Mouse (Mus musculus) C2C12 (cell line): ENCODE data around the gene Pum3.

ENCODE experiments used
- CEBPB ChIP-seq: IDR thresholded peaks from one replicate; pipeline ENCODE4 v1.6.1; 2011; ENCODE audit warnings: low read depth, mild to moderate bottlenecking, control low read depth, moderate library complexity
- CTCF ChIP-seq: IDR thresholded peaks from one replicate; pipeline ENCODE4 v1.5.1; 2011; ENCODE audit not compliant: control insufficient read depth, insufficient read depth, insufficient read length
- MAX ChIP-seq: IDR thresholded peaks from one replicate; pipeline ENCODE4 v1.6.1; 2011; ENCODE audit warnings: mild to moderate bottlenecking, control low read depth
- MYOD1 ChIP-seq: IDR thresholded peaks from one replicate; pipeline ENCODE4 v1.6.1; 2011; ENCODE audit warnings: low read depth; ENCODE audit not compliant: control insufficient read depth, insufficient read length
- MYOG ChIP-seq: IDR thresholded peaks from one replicate; pipeline ENCODE4 v1.6.1; 2011; ENCODE audit not compliant: control insufficient read depth, insufficient read length; ENCODE audit errors: extremely low read depth
- USF1 ChIP-seq: IDR thresholded peaks from one replicate; pipeline ENCODE4 v1.6.1; 2011; ENCODE audit warnings: low read depth, mild to moderate bottlenecking, control low read depth, moderate library complexity

DNA sequence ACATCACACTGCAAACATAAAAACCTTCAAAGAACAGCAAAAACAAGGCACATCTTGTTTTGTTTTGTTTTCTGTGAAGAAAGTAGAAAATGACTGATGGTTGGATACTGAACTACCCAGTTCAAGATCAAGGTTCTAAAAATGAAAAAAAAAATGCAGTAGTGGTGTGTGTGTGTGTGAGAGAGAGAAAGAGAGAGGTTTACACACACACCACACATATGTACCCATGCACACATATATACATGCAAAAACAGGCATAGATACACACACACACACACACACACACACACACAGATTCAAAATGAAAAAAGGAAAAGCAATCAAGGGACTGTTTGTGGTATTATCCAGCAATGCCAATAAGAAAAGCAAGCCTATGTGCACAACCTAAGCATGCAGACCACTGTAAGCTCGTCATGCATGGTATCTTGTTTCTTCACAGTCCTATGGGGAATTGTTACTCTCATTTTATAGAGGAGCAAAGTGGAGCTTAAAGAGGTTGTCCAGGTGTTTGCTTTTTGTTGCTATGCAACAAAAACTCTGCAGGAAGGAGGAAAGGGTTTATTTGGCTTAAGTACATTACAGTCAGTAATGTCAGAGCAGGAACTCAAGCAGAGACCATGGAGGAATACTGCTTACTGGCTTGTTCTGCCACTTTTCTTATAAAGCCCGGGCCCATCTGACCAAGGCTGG, 49.8 kb downstream of the Pum3 start:
- TF ChIP-seq MAX (no peak), CTCF (no peak), MYOD1 (no peak), USF1 (no peak), MYOG (no peak), CEBPB (no peak)
